Mouse (Mus musculus) liver, adult (tissue): ENCODE results near the gene Dst.

ENCODE experiments used
- GATA4 ChIP-seq: IDR thresholded peaks from 2 replicates; pipeline ENCODE4 v1.6.1; 2014; ENCODE audit warnings: mild to moderate bottlenecking, low read length; ENCODE audit not compliant: insufficient replicate concordance

The Dst gene

GRCm38 (mm10) chr1:33945756-33946155 lies 37.7 kb downstream of the Dst start:
- no peak for TF ChIP-seq GATA4

- TF ChIP-seq GATA4, result no peak
Measured at GRCm38 (mm10) chr1:33946601-33947395, 38.8 kb downstream of the Dst start.

- no peak for TF ChIP-seq GATA4
Measured at GRCm38 (mm10) chr1:33947838-33948237, 39.8 kb downstream of the Dst start.

GRCm38 (mm10) chr1:33948511-33948910 lies 40.5 kb downstream of the Dst start:
- no peak for TF ChIP-seq GATA4

GRCm38 (mm10) chr1:33955626-33956025 lies 47.6 kb downstream of the Dst start:
- no peak for TF ChIP-seq GATA4

- no peak for TF ChIP-seq GATA4
Measured at GRCm38 (mm10) chr1:33960439-33960838, 52.4 kb downstream of the Dst start.

- TF ChIP-seq GATA4, result no peak
Measured at GRCm38 (mm10) chr1:33964643-33965042, 56.6 kb downstream of the Dst start.

- TF ChIP-seq GATA4, result no peak
Measured at GRCm38 (mm10) chr1:33965824-33966223, 57.8 kb downstream of the Dst start.

GRCm38 (mm10) chr1:33966328-33966727 lies 58.3 kb downstream of the Dst start:
- TF ChIP-seq GATA4, result no peak

GRCm38 (mm10) chr1:33967206-33967605 lies 59.2 kb downstream of the Dst start:
- no peak for TF ChIP-seq GATA4

- TF ChIP-seq GATA4, result no peak
Measured at GRCm38 (mm10) chr1:33969910-33970309, 61.9 kb downstream of the Dst start.

- TF ChIP-seq GATA4, result no peak
Measured at GRCm38 (mm10) chr1:33974401-33974800, 66.4 kb downstream of the Dst start.

- TF ChIP-seq GATA4, result no peak
Measured at GRCm38 (mm10) chr1:33975333-33975732, 67.3 kb downstream of the Dst start.

GRCm38 (mm10) chr1:33977832-33978231 lies 69.8 kb downstream of the Dst start:
- TF ChIP-seq GATA4, result no peak

- TF ChIP-seq GATA4, result no peak
Measured at GRCm38 (mm10) chr1:33980420-33980819, 72.4 kb downstream of the Dst start.

GRCm38 (mm10) chr1:33989643-33990042 lies 81.6 kb downstream of the Dst start:
- TF ChIP-seq GATA4, result no peak

- no peak for TF ChIP-seq GATA4
Measured at GRCm38 (mm10) chr1:33991067-33991466, 83.0 kb downstream of the Dst start.

GRCm38 (mm10) chr1:33992810-33993209 lies 84.8 kb downstream of the Dst start:
- TF ChIP-seq GATA4, result no peak

- TF ChIP-seq GATA4, result no peak
Measured at GRCm38 (mm10) chr1:33994201-33994600, 86.2 kb downstream of the Dst start.
